Mouse (Mus musculus): ENCODE data around the gene Med20. TPM values are rescaled to one million over a fixed set of nuclear protein-coding genes. Genes with fewer than 3 reads are reported as not detected.
"Not testable (repeated sequence)": the region's sequence is repeated elsewhere in the genome, so short reads cannot be mapped to it uniquely, and the experiment has no call there.

The Med20 gene
- polyA plus RNA-seq, 1 experiment: 17.0 TPM

- Histone ChIP-seq H3K36me3 (ENCODE audit: control insufficient read depth, insufficient read depth, low read length) (no peaks in the 10 kb centered on the region), H3K27me3 (ENCODE audit: control insufficient read depth, insufficient read depth, low read length) (no peaks in the 10 kb centered on the region)
- TF ChIP-seq POLR2A (IDR thresholded peaks at IDR 0.05; ENCODE audit: control insufficient read depth, low read depth, low read length): no peak
- TF ChIP-seq CTCF (IDR thresholded peaks at IDR 0.05; ENCODE audit: control insufficient read depth, insufficient read depth, insufficient replicate concordance, low read depth, low read length): peak; percentile 8; the same call in 1 of the 2 replicates
These were observed 35.3 kb downstream of the Med20 start for GRCm38 (mm10) chr17:47646683-47647082.

DNA sequence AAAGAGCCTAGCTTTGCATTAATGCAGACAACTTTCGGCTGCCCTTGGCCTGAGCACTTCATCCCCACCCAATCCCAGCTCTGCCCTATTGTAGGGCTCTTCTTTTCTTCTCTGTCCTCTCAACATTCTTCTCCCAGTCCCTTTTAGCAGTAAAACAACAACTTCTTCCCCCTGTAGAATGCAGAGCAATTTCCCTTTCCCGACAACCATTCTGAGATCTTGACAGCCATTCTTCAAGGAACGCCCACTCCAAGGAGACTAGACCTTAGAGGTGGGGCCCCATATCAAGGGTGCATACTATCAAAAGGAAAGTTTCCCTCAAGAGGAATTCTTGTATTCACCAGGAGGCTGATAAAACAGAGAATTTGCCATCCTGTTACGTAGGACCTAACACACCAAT lies 37.6 kb downstream of the Med20 start:
- TF ChIP-seq CTCF (IDR thresholded peaks at IDR 0.05; ENCODE audit: control insufficient read depth, insufficient read depth, insufficient replicate concordance, low read depth, low read length) (no peak), POLR2A (IDR thresholded peaks at IDR 0.05; ENCODE audit: control insufficient read depth, low read depth, low read length) (no peak)
- H3K4me1 ChIP-seq (ENCODE audit: control insufficient read depth, insufficient read depth, low read length): no peaks in the 10 kb centered on the region

More at GRCm38 (mm10) chr17:47646683-47647082, 35.3 kb downstream of the Med20 start:
- Histone ChIP-seq H3K4me3 (ENCODE audit: control insufficient read depth, low read depth, low read length) (no peak overlapping the region), H3K4me1 (ENCODE audit: control insufficient read depth, insufficient read depth, low read length) (no peaks in the 10 kb centered on the region), H3K27ac (ENCODE audit: control insufficient read depth, insufficient read depth, low read depth, low read length) (no peak overlapping the region)

DNA sequence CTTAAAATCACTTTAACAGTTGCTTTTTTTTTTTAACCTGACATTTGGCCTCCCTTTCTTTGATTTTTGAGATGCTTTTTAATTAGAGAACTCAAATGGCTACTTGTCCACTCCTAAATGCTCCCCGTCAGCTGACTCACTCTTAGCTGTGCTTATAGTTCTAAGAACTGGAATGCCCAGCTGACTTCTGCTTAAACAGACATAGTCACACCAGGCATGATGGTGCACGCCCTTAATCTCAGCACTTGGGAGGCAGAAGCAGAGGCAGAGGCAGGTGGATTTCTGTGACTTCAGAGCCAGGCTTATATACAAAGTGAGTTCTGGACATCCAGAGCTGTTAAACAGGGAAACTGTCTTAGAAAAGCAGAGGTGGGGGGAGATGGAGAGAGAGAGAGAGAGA lies 40.6 kb downstream of the Med20 start:
- H3K27me3 ChIP-seq (ENCODE audit: control insufficient read depth, insufficient read depth, low read length): no peaks in the 10 kb centered on the region
- no peak overlapping the region for H3K4me3 ChIP-seq (ENCODE audit: control insufficient read depth, low read depth, low read length)
- no peak for TF ChIP-seq CTCF (IDR thresholded peaks at IDR 0.05; ENCODE audit: control insufficient read depth, insufficient read depth, insufficient replicate concordance, low read depth, low read length)
- no peak for TF ChIP-seq POLR2A (IDR thresholded peaks at IDR 0.05; ENCODE audit: control insufficient read depth, low read depth, low read length)
- H3K4me1 ChIP-seq (ENCODE audit: control insufficient read depth, insufficient read depth, low read length): no peaks in the 10 kb centered on the region
- H3K36me3 ChIP-seq (ENCODE audit: control insufficient read depth, insufficient read depth, low read length): no peaks in the 10 kb centered on the region; the same call in 1 of the 2 replicates
- H3K27ac ChIP-seq (ENCODE audit: control insufficient read depth, insufficient read depth, low read depth, low read length): no peak overlapping the region

More for the DNA sequence above, 37.6 kb downstream of the Med20 start:
- no peaks in the 10 kb centered on the region for H3K36me3 ChIP-seq (ENCODE audit: control insufficient read depth, insufficient read depth, low read length)
- no peak overlapping the region for H3K27ac ChIP-seq (ENCODE audit: control insufficient read depth, insufficient read depth, low read depth, low read length)
- H3K4me3 ChIP-seq (ENCODE audit: control insufficient read depth, low read depth, low read length): no peak overlapping the region
- H3K27me3 ChIP-seq (ENCODE audit: control insufficient read depth, insufficient read depth, low read length): no peaks in the 10 kb centered on the region

GRCm38 (mm10) chr17:47654346-47654745 lies 43.0 kb downstream of the Med20 start:
- H3K4me3 ChIP-seq (ENCODE audit: control insufficient read depth, low read depth, low read length): not testable (repeated sequence)

DNA sequence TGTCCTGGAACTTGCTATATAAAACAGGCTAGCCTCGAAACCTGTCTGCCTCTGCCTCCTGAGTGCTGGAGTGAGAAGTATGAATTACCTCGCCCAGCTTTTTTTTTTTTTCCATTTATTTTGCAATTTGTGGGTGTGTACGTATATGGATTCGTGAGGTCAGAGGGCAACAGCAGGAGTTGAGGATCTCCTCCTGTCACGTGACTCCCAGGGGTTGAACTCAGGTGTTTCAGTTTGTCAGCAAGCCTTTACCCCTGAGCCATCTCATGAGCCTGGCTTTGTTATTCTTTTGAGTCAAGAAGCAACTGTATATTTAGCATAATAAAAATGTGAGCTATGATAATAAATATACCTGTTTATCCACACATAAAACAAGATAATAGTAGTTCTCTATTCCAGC lies 44.3 kb downstream of the Med20 start:
- H3K4me1 ChIP-seq (ENCODE audit: control insufficient read depth, insufficient read depth, low read length): no peaks in the 10 kb centered on the region
- no peaks in the 10 kb centered on the region for H3K27me3 ChIP-seq (ENCODE audit: control insufficient read depth, insufficient read depth, low read length)
- no peak overlapping the region for H3K27ac ChIP-seq (ENCODE audit: control insufficient read depth, insufficient read depth, low read depth, low read length)
- TF ChIP-seq CTCF (IDR thresholded peaks at IDR 0.05; ENCODE audit: control insufficient read depth, insufficient read depth, insufficient replicate concordance, low read depth, low read length) (no peak), POLR2A (IDR thresholded peaks at IDR 0.05; ENCODE audit: control insufficient read depth, low read depth, low read length) (no peak)
- H3K36me3 ChIP-seq (ENCODE audit: control insufficient read depth, insufficient read depth, low read length): no peaks in the 10 kb centered on the region; the same call in 1 of the 2 replicates
- no peak overlapping the region for H3K4me3 ChIP-seq (ENCODE audit: control insufficient read depth, low read depth, low read length)

More at GRCm38 (mm10) chr17:47654346-47654745, 43.0 kb downstream of the Med20 start:
- H3K27me3 ChIP-seq (ENCODE audit: control insufficient read depth, insufficient read depth, low read length); H3K36me3 ChIP-seq (ENCODE audit: control insufficient read depth, insufficient read depth, low read length); H3K4me1 ChIP-seq (ENCODE audit: control insufficient read depth, insufficient read depth, low read length); H3K27ac ChIP-seq (ENCODE audit: control insufficient read depth, insufficient read depth, low read depth, low read length): not testable (repeated sequence)

- no peaks in the 10 kb centered on the region for H3K4me1 ChIP-seq (ENCODE audit: control insufficient read depth, insufficient read depth, low read length)
- no peaks in the 10 kb centered on the region; the same call in 1 of the 2 replicates for H3K36me3 ChIP-seq (ENCODE audit: control insufficient read depth, insufficient read depth, low read length)
- TF ChIP-seq CTCF (IDR thresholded peaks at IDR 0.05; ENCODE audit: control insufficient read depth, insufficient read depth, insufficient replicate concordance, low read depth, low read length): no peak
- TF ChIP-seq POLR2A (IDR thresholded peaks at IDR 0.05; ENCODE audit: control insufficient read depth, low read depth, low read length): no peak
- H3K4me3 ChIP-seq (ENCODE audit: control insufficient read depth, low read depth, low read length): no peak overlapping the region
- no peaks in the 10 kb centered on the region for H3K27me3 ChIP-seq (ENCODE audit: control insufficient read depth, insufficient read depth, low read length)
- H3K27ac ChIP-seq (ENCODE audit: control insufficient read depth, insufficient read depth, low read depth, low read length): no peak overlapping the region
These were observed 46.5 kb downstream of the Med20 start for GRCm38 (mm10) chr17:47657901-47658300.

- no peak for TF ChIP-seq CTCF (IDR thresholded peaks at IDR 0.05; ENCODE audit: control insufficient read depth, insufficient read depth, insufficient replicate concordance, low read depth, low read length)
- TF ChIP-seq POLR2A (IDR thresholded peaks at IDR 0.05; ENCODE audit: control insufficient read depth, low read depth, low read length): no peak
- H3K4me3 ChIP-seq (ENCODE audit: control insufficient read depth, low read depth, low read length): no peak overlapping the region
- no peaks in the 10 kb centered on the region for H3K4me1 ChIP-seq (ENCODE audit: control insufficient read depth, insufficient read depth, low read length)
- H3K27ac ChIP-seq (ENCODE audit: control insufficient read depth, insufficient read depth, low read depth, low read length): no peak overlapping the region
- H3K27me3 ChIP-seq (ENCODE audit: control insufficient read depth, insufficient read depth, low read length): no peaks in the 10 kb centered on the region
- H3K36me3 ChIP-seq (ENCODE audit: control insufficient read depth, insufficient read depth, low read length): no peaks in the 10 kb centered on the region; the same call in 1 of the 2 replicates
These were observed 47.4 kb downstream of the Med20 start for GRCm38 (mm10) chr17:47658741-47659243.
